21 mouse cellular contexts compared by ENCODE assay signal in genomic region chr10:75294362-75294761, GRCm38 (mm10). TPM values are rescaled to one million over a fixed set of nuclear protein-coding genes. Genes with fewer than 3 reads are reported as not detected.
A peak's percentile ranks its signal among the peaks of the same experiment; 100 is the strongest.
DNase-seq lines count a peak whose midpoint lies in the region; ATAC-seq and TF ChIP-seq lines count a peak whose summit lies in the region.
"Had no signal": no experiment of that assay in that cellular context is flagged by ENCODE, and none has a peak within 500 bp of the region (broad histone marks: within the 10 kb centered on the region; RNA-seq: fewer than 3 reads in every experiment).

No protein-coding gene starts in this region.

- H3K9ac ChIP-seq in kidney, embryonic 15.5 days, result no peak overlapping the region
- H3K9ac ChIP-seq: embryonic facial prominence, embryonic 15.5 days; hindbrain, embryonic 15.5 days; lung, embryonic 14.5 days; midbrain, embryonic 12.5 days; neural tube, embryonic 15.5 days had no signal

- 57% methylated on average over 4 of the region's 4 CpGs for WGBS in heart, embryonic 10.5 days
- WGBS in kidney, embryonic 15.5 days, result 40% methylated on average over 4 of the region's 4 CpGs
- WGBS in thymus, adult 2 months, result 38% methylated on average over 4 of the region's 4 CpGs

- TF ChIP-seq CTCF in thymus, adult 2 months (IDR thresholded peaks at IDR 0.05; ENCODE audit: borderline replicate concordance, control insufficient read depth, extremely low read depth, insufficient read depth, low read length, poor library complexity), result no peak

- H3K4me1 ChIP-seq in heart, embryonic 10.5 days, result peaks cover 19% of the 10 kb centered on the region; the same call in 1 of the 2 replicates
- H3K4me1 ChIP-seq in kidney, embryonic 15.5 days, result peaks cover 13% of the 10 kb centered on the region
- peaks cover 9% of the 10 kb centered on the region for H3K4me1 ChIP-seq in thymus, adult 2 months (replicated peaks; ENCODE audit: control insufficient read depth, insufficient read depth, low read length)
- H3K4me1 ChIP-seq: hindbrain, embryonic 15.5 days; midbrain, embryonic 12.5 days had no signal

- no peaks in the 10 kb centered on the region for H3K27me3 ChIP-seq in heart, embryonic 10.5 days (ENCODE audit: insufficient read depth, poor library complexity, severe bottlenecking)
- no peaks in the 10 kb centered on the region for H3K27me3 ChIP-seq in kidney, embryonic 15.5 days
- H3K27me3 ChIP-seq in thymus, adult 2 months (ENCODE audit: control insufficient read depth, insufficient read depth, low read length), result no peaks in the 10 kb centered on the region
- H3K27me3 ChIP-seq: embryonic facial prominence, embryonic 15.5 days; hindbrain, embryonic 15.5 days; midbrain, embryonic 12.5 days; neural tube, embryonic 15.5 days had no signal

- H3K27ac ChIP-seq in heart, embryonic 10.5 days, result no peak overlapping the region
- H3K27ac ChIP-seq in kidney, embryonic 15.5 days, result 0 out of 2 replicates have a peak overlapping the region, but pooled peaks have one; percentile 18
- peak overlapping the region; percentile 69; the same call in 1 of the 2 replicates for H3K27ac ChIP-seq in thymus, adult 2 months (ENCODE audit: control insufficient read depth, insufficient read depth, low read length)
- H3K27ac ChIP-seq: embryonic facial prominence, embryonic 15.5 days; hindbrain, embryonic 15.5 days; limb, embryonic 10.5 days; midbrain, embryonic 12.5 days; neural tube, embryonic 15.5 days had no signal

- no peaks in the 10 kb centered on the region for H3K9me3 ChIP-seq in heart, embryonic 10.5 days
- no peaks in the 10 kb centered on the region for H3K9me3 ChIP-seq in kidney, embryonic 15.5 days (replicated peaks)
- H3K9me3 ChIP-seq: embryonic facial prominence, embryonic 15.5 days; hindbrain, embryonic 15.5 days; limb, embryonic 10.5 days; midbrain, embryonic 12.5 days; neural tube, embryonic 15.5 days had no signal

- peaks cover 17% of the 10 kb centered on the region; the same call in 1 of the 2 replicates for H3K36me3 ChIP-seq in heart, embryonic 10.5 days
- H3K36me3 ChIP-seq in kidney, embryonic 15.5 days, result peaks cover 60% of the 10 kb centered on the region
- H3K36me3 ChIP-seq in thymus, adult 2 months (ENCODE audit: control insufficient read depth, insufficient read depth, low read length), result 0 out of 2 replicates have a peak, but pooled peaks cover 6% of the 10 kb centered on the region

- ATAC-seq in kidney, embryonic 15.5 days (replicated peaks; ENCODE audit: low FRiP score), result no peak
- ATAC-seq: forebrain, embryonic 14.5 days had no signal

- H3K4me3 ChIP-seq in heart, embryonic 10.5 days, result no peak overlapping the region
- H3K4me3 ChIP-seq in kidney, embryonic 15.5 days (replicated peaks), result no peak overlapping the region
- no peak overlapping the region for H3K4me3 ChIP-seq in thymus, adult 2 months (ENCODE audit: control insufficient read depth, insufficient read depth, low read length)
- H3K4me3 ChIP-seq: embryonic facial prominence, embryonic 15.5 days; hindbrain, embryonic 15.5 days; limb, embryonic 10.5 days; midbrain, embryonic 12.5 days; neural tube, embryonic 15.5 days had no signal

- no peak for TF ChIP-seq POLR2A in thymus, adult 2 months (IDR thresholded peaks at IDR 0.05; ENCODE audit: control insufficient read depth, extremely low read depth, insufficient read depth, low read length, poor library complexity)

- H3K4me2 ChIP-seq in kidney, embryonic 15.5 days, result no peak overlapping the region
- H3K4me2 ChIP-seq: embryonic facial prominence, embryonic 15.5 days; hindbrain, embryonic 15.5 days; lung, embryonic 14.5 days; midbrain, embryonic 12.5 days; neural tube, embryonic 15.5 days had no signal

- DNase-seq in heart, embryonic 10.5 days (ENCODE audit: low spot score), result peak; percentile 10
- DNase-seq in heart, postnatal 25 days (ENCODE audit: low spot score), result no peak
- DNase-seq in kidney, postnatal 25 days, result no peak
- no peak for DNase-seq in thymus, adult 2 months
- DNase-seq in thymus, postnatal 25 days, result no peak
- DNase-seq in lung, adult 18-20 months, result no peak
- DNase-seq: adrenal gland, postnatal 25 days; cerebellum, adult 9-10 months; heart, postnatal 4 days; liver; lung, embryonic 14.5 days; right cerebral cortex, adult 18-20 months; right cerebral cortex, postnatal 4 days; thymus, postnatal 14 days had no signal

- intact Hi-C loops in heart, postnatal 25 days (cut with DNase I), result no loop called here

RNA-seq across cellular contexts. Expression of gene Adora2a, which starts 22.3 kb away (rescaled TPM):
- 3.5 and 3.6 TPM in 2 replicates for polyA plus RNA-seq in heart, embryonic 10.5 days (2016; fragmentation: Nextera tagmentation; extraction: Ambion mirVana)
- 10 to 100 TPM in 1 of 2 experiments, 1 to 10 TPM in 1; 9.6 to 13.8 TPM for total RNA-seq in heart, postnatal 25 days (2021)
- 4.6 and 6.5 TPM in 2 replicates for polyA plus RNA-seq in kidney, embryonic 15.5 days (2015; fragmentation: Nextera tagmentation; extraction: Ambion mirVana)
- polyA plus RNA-seq in thymus, adult 2 months (2012; rRNA removed), result 53.4 and 55.4 TPM in 2 replicates
